Mouse (Mus musculus) Muller cell, postnatal 12 days (primary cell): Measurements from ENCODE around the gene Mydgf.

Experiments
- DNase-seq: peaks from one replicate; pipeline ENCODE4 v3.0.0-alpha.2; 2015; ENCODE audit errors: inconsistent ontology term

Mydgf gene

DNA sequence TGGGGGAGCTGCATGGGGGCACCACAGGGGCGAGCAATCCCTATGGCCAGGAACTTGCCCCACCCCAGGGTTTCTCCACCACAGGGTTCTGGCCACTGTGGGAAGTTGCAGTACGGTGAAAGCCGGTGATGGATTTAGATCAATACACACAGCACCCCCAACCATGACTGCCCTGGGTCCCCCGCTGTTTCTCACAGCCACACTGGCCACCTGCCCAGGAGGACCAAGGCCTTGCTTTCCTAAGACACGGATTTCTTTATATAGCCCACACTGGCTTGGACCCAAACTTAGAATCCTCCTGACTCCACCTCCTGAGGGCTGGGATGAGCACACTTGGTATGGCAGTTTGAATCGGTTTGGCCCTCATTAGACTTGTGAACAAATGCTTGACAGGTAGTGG, 7.5 kb upstream of the Mydgf start:
- no peak for DNase-seq

DNA sequence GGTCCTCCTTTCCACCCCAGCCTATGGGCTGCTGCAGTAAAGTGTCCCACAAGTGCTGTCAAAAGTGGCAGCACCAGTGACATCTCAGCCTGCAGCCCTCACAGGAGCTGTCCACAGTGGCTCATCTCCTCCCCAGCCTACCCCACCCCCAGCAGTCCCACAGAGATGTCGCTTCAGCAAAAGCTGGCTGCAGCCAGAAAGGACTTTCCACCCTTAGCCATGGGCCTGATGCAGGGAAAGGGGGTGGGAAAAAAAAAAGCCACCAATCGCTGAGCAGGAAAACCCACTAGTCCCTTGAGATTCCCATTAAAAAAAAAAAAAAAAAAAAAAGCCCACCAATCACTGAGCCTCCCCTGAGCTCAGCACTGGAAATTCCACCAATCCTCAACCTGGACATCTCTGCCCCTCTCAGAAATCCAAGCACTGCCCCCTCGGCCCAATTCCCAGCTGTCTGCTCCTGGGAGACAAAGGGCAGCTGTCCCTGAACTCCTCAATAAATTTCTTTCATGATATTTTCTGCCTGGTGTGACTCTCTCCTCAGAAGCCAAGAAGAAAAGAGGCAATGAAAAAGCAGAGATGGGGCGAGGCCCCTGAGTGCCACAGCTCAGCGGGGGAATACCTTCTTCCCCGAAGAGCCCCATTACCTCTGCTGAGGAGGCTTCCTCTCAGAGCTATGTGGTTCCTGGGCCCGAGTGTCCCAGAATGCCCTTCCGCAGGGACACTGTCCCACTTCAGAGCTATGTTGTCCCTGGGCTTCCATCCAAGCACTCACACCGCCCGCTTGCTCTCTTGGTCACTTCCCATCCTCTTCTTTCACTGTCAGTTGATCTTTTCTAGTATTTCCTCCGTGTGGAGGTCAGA, 1.8 kb upstream of the Mydgf start:
- peak; percentile 87 for DNase-seq

GRCm38 (mm10) chr17:56182975-56183657, 604 bp downstream of the Mydgf start:
- peak; percentile 31 for DNase-seq

DNA sequence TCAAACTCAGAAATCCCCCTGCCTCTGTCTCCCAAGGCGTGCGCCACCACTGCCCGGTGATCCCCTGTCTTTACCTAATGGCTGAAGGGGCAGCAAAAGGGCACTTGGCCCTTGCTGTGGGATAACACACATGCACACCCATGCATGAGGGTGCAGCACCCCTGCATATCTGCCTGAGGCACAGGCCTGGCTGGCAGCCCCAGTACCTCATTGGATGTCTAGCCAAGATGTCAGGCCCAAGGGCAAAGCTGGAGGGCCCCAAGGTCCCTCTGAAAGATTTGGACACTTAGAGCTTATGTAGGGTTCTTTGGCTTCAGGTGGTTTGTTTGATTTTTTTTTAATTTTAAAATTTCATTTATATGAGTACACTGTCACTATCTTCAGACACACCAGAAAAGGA, 8.3 kb downstream of the Mydgf start:
- DNase-seq, result no peak

DNA sequence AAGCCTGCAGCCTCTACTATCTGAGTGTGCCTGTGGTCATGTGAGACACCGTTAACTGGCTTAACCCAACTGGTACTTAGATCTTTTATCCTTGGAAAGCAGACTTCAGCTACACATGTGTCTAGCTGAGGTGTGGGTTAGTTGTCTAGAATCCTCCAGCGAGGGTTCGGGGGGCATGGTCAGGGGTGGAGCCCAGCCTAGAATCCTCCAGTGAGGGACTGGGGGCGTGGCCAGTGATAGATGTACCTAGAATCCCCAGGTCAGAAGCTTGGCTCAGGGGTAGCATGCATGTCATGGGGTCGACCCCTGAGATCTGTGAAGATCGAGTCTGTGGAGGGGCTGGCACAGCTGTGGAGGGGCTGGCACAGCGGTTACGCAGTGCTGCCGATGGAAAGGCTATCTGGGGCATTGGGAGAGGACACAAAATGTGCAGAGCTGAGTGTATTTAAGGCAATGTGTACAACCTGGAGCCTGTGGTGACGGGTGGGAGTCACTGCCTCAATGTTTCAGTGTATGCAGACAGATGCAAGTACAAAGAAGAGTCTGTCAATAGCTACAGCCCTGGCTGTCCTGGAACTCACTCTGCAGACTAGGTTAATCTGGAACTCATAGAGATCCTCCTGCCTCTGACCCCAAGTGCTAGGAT, 10.2 kb downstream of the Mydgf start:
- DNase-seq, result no peak

- DNase-seq, result no peak
Measured at GRCm38 (mm10) chr17:56171881-56172280, 11.8 kb downstream of the Mydgf start.

DNA sequence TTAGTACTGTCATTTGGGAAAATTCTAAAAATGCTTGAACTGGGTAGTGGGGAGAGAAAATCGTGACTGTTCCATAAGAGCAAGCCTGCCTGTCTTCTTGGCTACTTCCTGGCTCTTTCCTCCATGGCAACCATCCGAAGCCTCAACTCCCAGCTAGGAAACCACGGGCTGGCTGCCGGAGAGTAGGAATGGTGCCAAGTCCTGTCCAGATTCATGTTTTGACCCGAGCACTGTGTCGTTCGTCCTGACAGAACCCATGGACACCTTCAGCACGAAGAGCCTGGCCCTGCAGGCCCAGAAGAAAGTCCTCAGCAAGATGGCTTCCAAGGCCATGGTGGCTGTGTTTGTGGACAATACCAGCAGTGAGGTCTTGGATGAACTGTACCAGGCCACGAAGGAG, 12.3 kb downstream of the Mydgf start:
- no peak for DNase-seq

DNA sequence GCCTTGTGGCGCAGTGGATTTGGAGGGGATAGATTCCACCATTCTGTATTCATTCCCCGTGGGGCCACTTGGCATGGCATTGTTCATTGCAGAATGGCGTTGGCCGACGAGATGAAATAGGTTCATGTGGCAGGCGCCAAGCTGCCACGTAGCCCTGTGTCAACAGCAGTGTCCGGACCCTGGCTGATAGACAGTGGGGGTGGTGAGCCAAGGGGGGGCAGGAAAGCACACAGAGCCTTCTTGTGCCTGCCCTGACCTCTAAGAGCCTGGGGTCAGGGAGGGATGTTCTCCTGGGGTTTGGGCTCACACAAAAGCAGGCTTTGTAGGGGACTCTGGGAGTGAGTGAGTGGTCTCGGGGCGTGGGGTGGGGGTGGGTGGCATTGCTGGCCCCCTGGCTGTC, 13.1 kb downstream of the Mydgf start:
- no peak for DNase-seq

DNA sequence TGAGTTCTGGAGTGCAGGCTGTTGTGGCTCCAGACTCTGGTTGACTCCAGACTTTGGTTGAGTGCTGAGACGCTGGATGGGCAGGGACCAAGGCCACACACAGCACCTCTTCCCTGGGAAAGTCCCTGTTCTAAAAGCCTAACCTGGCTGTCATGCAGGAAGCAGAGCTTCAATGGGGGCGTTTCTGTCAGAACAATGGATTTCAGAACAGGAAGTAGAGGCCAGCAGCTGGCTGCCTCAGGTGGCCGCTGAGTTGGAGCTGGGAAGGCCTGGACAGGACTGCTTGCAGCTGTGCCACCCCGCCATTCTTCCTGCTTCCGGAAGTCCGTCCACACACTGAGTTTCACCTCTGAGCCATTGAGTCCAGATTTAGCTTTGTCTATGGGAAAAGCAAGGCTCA, 13.9 kb downstream of the Mydgf start:
- DNase-seq, result no peak

- DNase-seq, result no peak
Measured at GRCm38 (mm10) chr17:56165671-56166070, 18.0 kb downstream of the Mydgf start.

DNA sequence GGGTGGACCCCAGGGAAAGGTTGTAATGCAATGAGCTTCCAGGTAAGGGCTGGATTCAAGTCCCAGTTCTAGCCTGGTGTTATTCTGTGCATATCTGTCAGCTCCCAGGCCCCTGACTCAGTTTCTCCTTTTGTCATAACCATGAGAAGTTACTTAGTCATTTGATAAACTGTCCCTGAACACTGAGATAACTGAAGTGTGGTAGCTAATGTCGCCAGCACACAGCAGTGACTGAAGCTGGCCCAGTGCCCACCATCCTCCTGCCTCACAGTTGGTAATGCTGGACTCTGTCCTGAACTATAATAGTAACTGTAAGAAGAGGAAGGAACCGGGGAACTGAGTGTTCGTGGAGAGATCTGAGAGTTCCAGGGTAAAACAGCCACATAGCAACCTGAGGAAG, 19.2 kb downstream of the Mydgf start:
- no peak for DNase-seq

- DNase-seq, result no peak
Measured at GRCm38 (mm10) chr17:56163523-56164102, 20.1 kb downstream of the Mydgf start.

- peak; percentile 97 for DNase-seq
Measured at GRCm38 (mm10) chr17:56162231-56162774, 21.4 kb downstream of the Mydgf start, which contains the start of gene Tnfaip8l1. Gene Tnfaip8l1 (plus strand): TSS chr17:56162477.

DNA sequence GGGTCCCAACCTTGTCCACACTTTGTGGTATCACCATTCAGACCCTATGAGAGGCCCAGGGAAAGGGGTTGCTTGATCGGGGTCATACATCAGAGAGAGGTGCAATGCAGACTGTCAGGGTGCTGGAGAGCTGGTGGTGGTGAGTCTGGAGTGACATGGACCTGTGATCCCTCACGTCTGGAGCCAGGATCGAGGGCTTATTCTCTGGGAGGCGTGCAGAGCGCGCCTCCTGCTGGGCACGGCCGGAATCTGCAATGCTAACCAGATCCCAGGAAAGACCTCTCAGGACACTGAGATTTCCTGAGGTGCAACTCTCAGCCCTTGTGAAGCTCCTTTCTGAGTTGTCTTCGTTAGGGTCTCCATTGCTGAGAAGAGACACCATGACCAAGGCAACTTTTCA, 24.0 kb downstream of the Mydgf start:
- DNase-seq, result peak; percentile 72

DNA sequence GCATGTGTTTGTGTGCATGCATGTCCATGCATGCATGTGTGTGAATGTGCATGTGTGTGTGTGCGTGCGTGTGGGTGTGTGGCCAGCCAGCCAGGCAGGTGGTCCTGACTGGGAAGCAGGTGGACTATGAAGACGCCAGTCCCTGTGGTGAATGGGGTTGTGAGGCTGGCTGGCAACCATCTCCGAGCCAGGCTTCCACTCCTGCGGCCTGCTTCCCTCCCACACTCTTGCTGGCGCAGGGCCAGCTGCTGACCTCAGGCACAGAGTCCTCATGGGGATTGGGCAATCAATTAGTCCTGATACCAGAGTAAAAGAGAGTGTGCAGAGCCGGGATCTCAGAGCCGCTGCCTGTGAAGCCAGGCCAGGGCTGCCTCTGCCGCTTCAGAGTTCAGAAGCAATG, 30.1 kb downstream of the Mydgf start:
- DNase-seq, result peak; percentile 88

- no peak for DNase-seq
Measured at GRCm38 (mm10) chr17:56149897-56150296, 33.8 kb downstream of the Mydgf start.

DNA sequence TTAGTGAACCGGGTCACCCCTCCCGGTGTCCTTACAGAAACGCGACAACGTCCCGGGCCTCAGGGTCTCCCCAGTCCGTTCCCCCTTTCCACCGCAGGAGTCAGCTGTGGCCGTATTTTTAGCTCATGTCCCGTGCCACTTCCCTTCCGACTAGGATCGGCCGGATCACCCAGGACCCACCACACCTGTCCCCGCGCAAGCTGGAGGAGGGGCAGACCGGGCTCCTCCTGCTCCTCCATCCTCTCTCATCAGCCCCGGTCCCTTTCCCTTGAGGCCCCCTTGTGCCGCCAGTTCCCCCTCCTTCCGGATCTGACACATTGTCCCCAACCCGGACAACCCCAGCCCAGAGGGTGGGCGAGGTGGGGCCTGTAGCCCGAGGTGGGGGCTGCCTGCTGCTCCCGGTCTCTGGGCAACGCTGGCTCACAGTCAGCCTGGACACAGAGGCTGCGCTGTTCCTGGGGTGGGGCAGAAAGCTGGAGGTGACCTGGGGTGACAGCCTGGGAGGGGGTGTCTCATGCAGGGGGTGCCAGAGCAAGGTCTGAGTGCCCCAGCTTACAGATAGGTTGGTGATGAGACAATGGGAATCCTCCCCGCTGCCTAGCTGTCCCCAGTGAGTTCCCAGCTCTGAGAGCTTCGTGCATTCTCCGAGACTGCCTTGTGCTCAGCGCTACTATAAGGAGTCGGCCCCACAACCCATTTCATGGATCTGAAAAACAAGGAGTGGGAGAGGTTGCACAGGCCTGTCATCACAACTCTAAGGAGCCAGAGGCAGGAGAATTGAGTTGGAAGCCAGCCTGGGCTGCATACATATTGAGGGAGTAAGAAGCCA, 34.7 kb downstream of the Mydgf start:
- DNase-seq, result no peak

DNA sequence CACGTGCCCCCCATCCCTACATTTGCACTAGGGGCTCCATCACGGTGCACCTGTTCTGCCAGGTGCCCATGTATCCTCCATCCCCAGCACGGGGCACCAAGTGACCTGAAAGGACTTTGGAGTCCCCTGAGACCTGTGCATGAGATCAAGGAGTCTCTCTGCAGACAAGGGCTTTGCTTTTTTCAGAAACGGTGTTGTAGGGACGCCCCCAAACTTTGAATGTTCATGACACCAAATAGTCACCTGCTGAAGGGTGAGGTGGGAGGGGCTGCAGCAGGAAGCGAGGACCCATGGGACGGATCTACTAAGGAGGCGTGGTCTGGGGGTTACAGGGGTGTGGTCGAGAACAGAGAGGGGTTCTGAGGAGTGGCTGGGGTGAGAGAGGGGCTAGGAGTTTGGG, 35.4 kb downstream of the Mydgf start:
- no peak for DNase-seq

DNA sequence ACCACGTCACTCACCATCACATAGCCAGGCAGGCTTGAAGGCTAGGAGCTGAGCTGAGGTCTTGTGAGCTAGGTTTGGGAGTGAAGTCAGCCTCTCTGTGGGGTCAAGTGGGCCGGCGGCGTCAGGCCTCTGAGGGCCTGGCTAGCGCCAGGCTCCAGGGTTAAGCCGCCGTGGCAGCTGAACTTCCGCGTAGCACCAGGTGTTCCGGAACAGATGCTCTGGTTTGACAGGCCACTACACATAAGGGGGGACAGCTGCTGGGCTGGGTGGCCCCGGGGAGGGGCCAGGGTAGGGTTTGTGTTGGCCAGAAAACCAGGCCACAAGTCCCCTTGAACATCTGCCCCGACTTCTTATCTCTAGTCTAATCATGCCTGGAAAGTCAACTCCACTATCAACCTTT, 36.3 kb downstream of the Mydgf start:
- no peak for DNase-seq

- DNase-seq, result no peak
Measured at GRCm38 (mm10) chr17:56146131-56146530, 37.6 kb downstream of the Mydgf start.

GRCm38 (mm10) chr17:56144546-56144945, 39.2 kb downstream of the Mydgf start:
- DNase-seq, result no peak
